Mouse (Mus musculus) neural tube, embryonic 14.5 days (tissue): ENCODE data around the gene Ttc34. TPM values are rescaled to one million over a fixed set of nuclear protein-coding genes. Genes with fewer than 3 reads are reported as not detected.

ENCODE experiments used
- ATAC-seq: fragments of 200-750 bp; cut with Nextera tagmentation; 2 replicates; pipeline ENCODE4 v1.8.0; 2017; ENCODE audit warnings: low read depth, mild to moderate bottlenecking, moderate TSS enrichment, moderate library complexity
- H3K27ac ChIP-seq: fragments of 300-500 bp; sonication (generic); 2 replicates; pipeline ENCODE4 v1.5.1; 2014; ENCODE audit warnings: low read depth, mild to moderate bottlenecking, control low read depth, low read length, moderate library complexity, mixed read lengths
- H3K27me3 ChIP-seq: fragments of 300-500 bp; sonication (generic); 2 replicates; pipeline ENCODE4 v1.6.1; 2014; ENCODE audit warnings: low read length; ENCODE audit not compliant: control insufficient read depth, insufficient read depth
- H3K36me3 ChIP-seq: fragments of 300-500 bp; sonication (generic); 2 replicates; pipeline ENCODE4 v1.6.1; 2014; ENCODE audit warnings: low read length, mixed read lengths; ENCODE audit not compliant: control insufficient read depth, insufficient read depth
- H3K4me1 ChIP-seq: fragments of 300-500 bp; sonication (generic); 2 replicates; pipeline ENCODE4 v1.6.1; 2014; ENCODE audit warnings: low read length; ENCODE audit not compliant: control insufficient read depth, insufficient read depth
- H3K4me2 ChIP-seq: fragments of 300-500 bp; sonication (generic); 2 replicates; pipeline ENCODE4 v1.6.1; 2014; ENCODE audit warnings: mild to moderate bottlenecking, low read depth, low read length, control low read depth
- H3K4me3 ChIP-seq: fragments of 300-500 bp; sonication (generic); 2 replicates; pipeline ENCODE4 v1.5.1; 2014; ENCODE audit warnings: low read depth, low read length, control low read depth, mixed read lengths
- H3K9ac ChIP-seq: fragments of 300-500 bp; sonication (generic); replicated peaks from 2 replicates; pipeline ENCODE4 v1.6.1; 2014; ENCODE audit warnings: low read depth, mild to moderate bottlenecking, control low read depth, low read length, mixed read lengths
- H3K9me3 ChIP-seq: fragments of 300-500 bp; sonication (generic); 2 replicates; pipeline ENCODE4 v1.6.1; 2016; ENCODE audit warnings: low read length; ENCODE audit not compliant: control insufficient read depth
- WGBS: fragments of 180-500 bp; shearing (Covaris S2); extraction: QIAGEN DNeasy Blood & Tissue Kit; methylation state at CpG from one replicate; pipeline ENCODE4 v1.1.7; 2014; 5-methylcytosine and 5-hydroxymethylcytosine counted together
- polyA plus RNA-seq: library from polyadenylated mRNA; unstranded; fragments of >200 nt; fragmentation: Nextera tagmentation; extraction: Ambion mirVana; gene quantifications from 2 replicates; pipeline ENCODE4 v1.2.1, GENCODE M21; 2014

Ttc34 gene
- 1.1 and 1.3 TPM in 2 replicates for polyA plus RNA-seq

DNA sequence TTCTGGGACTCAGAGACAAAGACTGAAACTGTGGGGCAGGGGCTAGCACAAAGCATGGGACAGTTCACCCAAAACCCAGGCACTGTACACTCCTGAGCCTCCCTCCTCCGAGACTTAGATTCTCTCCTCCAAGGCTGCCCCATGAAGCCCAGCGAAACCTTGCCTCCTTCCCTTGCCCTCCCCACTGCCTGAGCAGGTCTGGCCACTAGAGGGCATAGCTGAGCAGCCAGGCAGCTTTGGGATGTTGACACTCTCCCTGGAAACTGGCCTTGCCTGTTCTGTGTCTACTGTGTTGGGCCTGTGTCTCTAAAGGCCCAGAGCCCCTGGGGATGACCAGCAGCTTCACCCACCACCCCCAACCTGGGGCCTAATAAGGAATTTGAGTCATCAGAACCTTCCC lies at the start of gene Ttc34:
TSS of gene Ttc34 (plus strand) at position 290 of the 400 bp plus-strand sequence.
- Histone ChIP-seq H3K4me2 (no peak within 1 kb of the TSS), H3K9me3 (no peaks in the 10 kb centered on the region), H3K4me3 (no peak within 1 kb of the TSS), H3K27me3 (no peaks in the 10 kb centered on the region), H3K9ac (no peak within 1 kb of the TSS), H3K27ac (no peak within 1 kb of the TSS), H3K4me1 (peaks cover 9% of the 10 kb centered on the region; the same call in 1 of the 2 replicates), H3K36me3 (no peaks in the 10 kb centered on the region)
- WGBS, result 68% methylated on average over 2 of the region's 2 CpGs
- no peak for ATAC-seq

DNA sequence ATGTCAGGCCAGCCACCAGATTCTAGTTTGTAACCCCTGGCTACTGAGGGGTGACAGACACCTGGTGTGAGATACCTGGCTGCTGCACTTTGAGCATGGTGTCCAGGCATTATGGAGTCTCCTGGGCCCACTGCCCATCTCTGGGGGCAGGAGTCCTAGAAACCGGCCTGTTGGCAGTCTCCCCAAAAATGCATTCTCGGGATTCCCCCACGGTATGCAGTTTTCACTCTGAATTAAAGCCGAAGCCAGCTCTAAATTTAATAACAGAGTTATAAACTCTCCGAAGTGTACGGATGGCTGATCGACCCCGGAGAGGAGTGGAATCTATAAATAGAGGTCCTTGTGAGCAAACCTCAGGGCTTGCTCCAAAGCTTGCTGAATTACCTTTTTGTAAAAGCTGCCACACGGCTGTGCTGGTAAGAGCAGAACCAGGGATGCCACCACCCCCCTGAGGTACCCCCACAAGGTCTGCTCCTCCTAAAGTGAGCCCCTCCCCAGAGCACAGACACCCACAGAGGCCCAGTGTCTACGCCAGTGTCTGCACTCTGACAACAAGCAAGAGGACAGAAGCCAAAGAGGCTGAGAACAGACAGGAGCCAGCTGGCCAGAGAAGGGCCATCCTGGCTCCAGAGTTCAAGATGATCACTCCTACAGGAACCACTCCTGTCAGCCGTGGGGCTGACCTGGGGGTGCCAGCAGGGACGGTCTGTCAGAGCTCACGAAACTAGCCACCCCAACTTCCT lies 49.1 kb upstream of the Ttc34 start:
- Histone ChIP-seq H3K27me3 (no peaks in the 10 kb centered on the region; the same call in 1 of the 2 replicates), H3K4me1 (no peaks in the 10 kb centered on the region), H3K9ac (no peak overlapping the region), H3K27ac (no peak overlapping the region), H3K36me3 (no peaks in the 10 kb centered on the region), H3K4me3 (no peak overlapping the region), H3K9me3 (no peaks in the 10 kb centered on the region), H3K4me2 (no peak overlapping the region)
- ATAC-seq, result no peak
- WGBS, result 74% methylated on average over 13 of the region's 13 CpGs

DNA sequence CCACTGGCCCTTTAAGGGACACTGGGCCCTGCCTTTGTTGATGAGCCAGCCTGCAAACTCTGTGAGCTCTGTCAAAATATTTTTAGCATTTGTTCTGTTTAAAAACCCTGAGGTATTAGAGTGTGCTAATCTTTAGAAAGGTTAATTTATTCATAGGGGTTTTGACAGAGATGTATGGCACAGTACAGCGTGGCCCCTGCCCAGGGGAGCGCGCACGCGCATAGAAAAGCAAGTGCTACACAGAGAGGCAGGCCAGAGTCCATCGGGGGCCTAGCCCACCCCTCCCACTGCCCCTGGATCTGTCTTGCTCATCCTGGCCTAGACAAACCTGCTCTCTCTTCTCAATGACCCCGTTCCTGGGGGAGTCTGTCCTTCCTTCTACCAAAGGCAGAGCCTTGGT lies 45.4 kb upstream of the Ttc34 start:
- 70% methylated on average over 7 of the region's 7 CpGs for WGBS
- H3K9me3 ChIP-seq, result no peaks in the 10 kb centered on the region
- no peak for ATAC-seq
- no peaks in the 10 kb centered on the region for H3K4me1 ChIP-seq
- no peak overlapping the region for H3K4me2 ChIP-seq
- no peak overlapping the region for H3K4me3 ChIP-seq
- no peak overlapping the region for H3K27ac ChIP-seq
- no peak overlapping the region for H3K9ac ChIP-seq
- H3K27me3 ChIP-seq, result no peaks in the 10 kb centered on the region; the same call in 1 of the 2 replicates
- no peaks in the 10 kb centered on the region for H3K36me3 ChIP-seq

DNA sequence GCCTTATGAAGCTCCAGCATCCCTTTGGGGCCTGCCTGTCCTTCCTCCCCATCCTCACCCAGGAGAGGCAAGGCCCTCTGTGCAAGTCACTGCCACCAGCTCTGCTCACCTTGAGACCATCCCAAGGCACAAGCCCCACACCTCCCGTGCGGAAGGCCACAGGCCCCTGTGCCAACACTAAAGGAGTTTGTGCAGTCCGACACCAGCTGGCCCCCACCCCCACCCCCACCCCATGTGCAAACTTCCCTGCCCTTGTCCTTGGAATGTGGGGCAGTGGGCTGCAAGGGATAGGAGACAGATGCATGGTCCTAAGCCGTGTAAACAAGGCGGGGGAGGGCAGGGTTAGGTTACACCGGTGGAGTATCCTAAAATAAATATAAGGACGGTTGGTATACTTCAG lies 43.8 kb upstream of the Ttc34 start:
- Histone ChIP-seq H3K27me3 (no peaks in the 10 kb centered on the region; the same call in 1 of the 2 replicates), H3K9ac (no peak overlapping the region), H3K4me2 (no peak overlapping the region), H3K4me3 (no peak overlapping the region), H3K4me1 (no peaks in the 10 kb centered on the region), H3K27ac (no peak overlapping the region), H3K9me3 (no peaks in the 10 kb centered on the region), H3K36me3 (no peaks in the 10 kb centered on the region)
- no peak for ATAC-seq
- 87% methylated on average over 7 of the region's 7 CpGs for WGBS

DNA sequence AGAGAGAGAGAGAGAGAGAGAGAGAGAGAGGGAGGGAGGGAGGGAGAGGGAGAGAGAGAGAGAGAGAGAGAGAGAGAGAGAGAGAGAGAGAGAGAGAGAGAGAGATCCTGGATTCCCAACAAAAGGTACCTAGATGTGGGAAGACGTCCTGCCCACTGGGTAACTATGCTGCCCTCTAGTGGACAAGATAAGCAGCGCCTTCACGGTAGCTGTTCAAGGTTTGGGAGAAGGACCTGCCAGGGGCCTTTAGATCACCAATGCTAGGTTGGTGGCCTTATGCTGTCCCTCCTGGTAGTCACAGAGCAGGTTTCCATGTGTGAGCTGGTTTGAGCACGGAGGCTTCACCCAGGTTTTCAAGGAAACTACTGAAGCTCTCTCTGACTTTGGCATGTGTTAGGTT lies 39.4 kb upstream of the Ttc34 start:
- Histone ChIP-seq H3K9ac (no peak overlapping the region), H3K4me3 (no peak overlapping the region), H3K4me1 (peaks cover 7% of the 10 kb centered on the region; the same call in 1 of the 2 replicates), H3K4me2 (no peak overlapping the region), H3K36me3 (no peaks in the 10 kb centered on the region), H3K27me3 (peaks cover 6% of the 10 kb centered on the region), H3K27ac (no peak overlapping the region), H3K9me3 (no peaks in the 10 kb centered on the region)
- no peak for ATAC-seq
- WGBS, result 9% methylated on average over 4 of the region's 4 CpGs

DNA sequence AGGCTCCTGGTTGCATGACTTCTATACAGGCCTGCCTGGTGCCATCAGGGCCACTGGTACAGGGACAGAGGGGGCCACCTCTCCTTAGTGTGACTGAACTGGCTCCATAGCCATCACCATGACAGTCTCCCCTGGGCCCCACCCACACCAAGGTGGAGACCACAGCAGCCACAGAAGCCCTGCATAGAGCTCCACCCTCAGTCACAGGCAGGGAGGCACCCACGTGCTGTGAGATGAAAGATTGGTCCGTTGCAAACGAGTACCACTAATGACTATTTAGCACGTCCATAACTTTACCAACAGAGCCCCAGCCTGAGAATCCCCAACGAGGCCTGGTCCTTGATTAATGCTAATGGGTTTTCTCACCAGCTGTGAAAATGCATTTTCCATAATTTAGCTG lies 36.7 kb upstream of the Ttc34 start:
- H3K9me3 ChIP-seq, result no peaks in the 10 kb centered on the region
- peaks cover 7% of the 10 kb centered on the region; the same call in 1 of the 2 replicates for H3K4me1 ChIP-seq
- H3K4me3 ChIP-seq, result no peak overlapping the region
- peak; percentile 56 for ATAC-seq
- 19% methylated on average over 5 of the region's 5 CpGs for WGBS
- H3K36me3 ChIP-seq, result no peaks in the 10 kb centered on the region
- H3K27me3 ChIP-seq, result peaks cover 6% of the 10 kb centered on the region
- no peak overlapping the region for H3K4me2 ChIP-seq
- H3K9ac ChIP-seq, result no peak overlapping the region
- H3K27ac ChIP-seq, result no peak overlapping the region

DNA sequence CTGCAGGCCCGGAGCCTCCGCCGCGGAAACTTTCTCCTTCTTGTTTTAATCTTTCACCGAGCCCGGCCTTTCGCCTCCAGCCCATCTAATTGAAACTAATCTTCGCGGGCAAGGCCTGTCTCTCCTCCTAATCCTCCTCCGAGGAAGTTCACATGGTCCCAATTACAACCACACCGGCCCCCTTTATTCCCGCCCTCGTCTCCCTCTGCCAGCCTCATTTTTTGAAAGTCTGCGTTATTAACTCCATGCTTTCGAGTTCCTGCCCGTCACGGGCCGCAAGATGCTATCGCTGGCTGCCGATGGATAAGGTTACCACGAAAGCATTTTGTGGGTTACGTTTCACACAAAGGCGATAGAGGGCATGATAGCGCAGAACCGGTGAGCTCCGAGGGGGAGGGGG lies 35.0 kb upstream of the Ttc34 start:
- Histone ChIP-seq H3K27me3 (peaks cover 6% of the 10 kb centered on the region), H3K9me3 (no peaks in the 10 kb centered on the region), H3K9ac (no peak overlapping the region), H3K4me3 (no peak overlapping the region), H3K4me2 (no peak overlapping the region), H3K36me3 (no peaks in the 10 kb centered on the region), H3K27ac (no peak overlapping the region), H3K4me1 (peaks cover 7% of the 10 kb centered on the region; the same call in 1 of the 2 replicates)
- ATAC-seq, result no peak
- 3% methylated on average over 26 of the region's 26 CpGs for WGBS

DNA sequence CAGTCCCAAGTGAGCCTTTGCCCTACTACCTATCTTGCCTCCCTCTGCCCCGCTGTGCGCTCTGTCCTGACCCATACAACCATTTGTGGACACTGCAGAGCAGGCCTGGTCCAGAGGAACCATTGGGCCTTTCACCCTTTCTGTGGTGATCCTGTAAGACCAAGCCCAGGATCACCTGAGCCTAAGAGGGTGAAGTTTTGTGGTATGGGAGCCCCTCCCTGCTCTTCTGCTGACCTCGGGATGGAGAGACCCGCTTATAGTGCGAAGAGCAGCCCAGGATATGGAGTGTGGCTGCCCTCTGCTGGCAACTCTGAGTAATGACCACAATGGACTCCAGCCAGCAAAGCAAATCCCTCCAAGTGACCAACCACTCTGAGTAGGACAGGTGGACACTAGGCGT lies 11.6 kb upstream of the Ttc34 start:
- no peaks in the 10 kb centered on the region for H3K4me1 ChIP-seq
- H3K36me3 ChIP-seq, result no peaks in the 10 kb centered on the region
- H3K4me3 ChIP-seq, result no peak overlapping the region
- no peak overlapping the region for H3K9ac ChIP-seq
- peak; percentile 41; the same call in 1 of the 2 replicates for ATAC-seq
- no peak overlapping the region for H3K27ac ChIP-seq
- H3K9me3 ChIP-seq, result no peaks in the 10 kb centered on the region
- no peak overlapping the region for H3K4me2 ChIP-seq
- WGBS, result 33% methylated on average over 6 of the region's 6 CpGs
- H3K27me3 ChIP-seq, result peaks cover 2% of the 10 kb centered on the region; the same call in 1 of the 2 replicates

DNA sequence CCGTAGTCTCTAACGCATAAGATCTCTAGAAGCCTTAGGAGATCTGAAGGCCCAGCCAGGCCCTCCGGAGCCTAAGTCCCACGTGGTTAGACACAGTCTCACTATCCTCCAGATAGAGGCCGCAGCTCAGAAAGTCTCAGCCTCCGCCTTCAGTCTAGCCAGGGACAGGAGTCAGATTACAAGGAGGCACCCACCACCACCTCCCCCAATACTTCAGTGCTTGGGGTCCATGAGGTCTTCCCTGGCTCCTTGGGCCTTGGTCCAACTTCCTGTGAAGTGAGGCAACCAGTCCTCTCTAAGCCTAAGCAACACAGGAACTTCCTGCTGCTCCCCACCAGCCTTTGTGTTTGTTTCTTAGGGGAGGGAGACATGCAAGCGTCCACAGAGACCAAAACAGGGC lies 11.0 kb upstream of the Ttc34 start:
- Histone ChIP-seq H3K4me2 (no peak overlapping the region), H3K4me1 (no peaks in the 10 kb centered on the region), H3K27ac (no peak overlapping the region), H3K4me3 (no peak overlapping the region), H3K27me3 (peaks cover 2% of the 10 kb centered on the region; the same call in 1 of the 2 replicates), H3K9me3 (no peaks in the 10 kb centered on the region), H3K9ac (no peak overlapping the region), H3K36me3 (no peaks in the 10 kb centered on the region)
- ATAC-seq, result no peak
- WGBS, result 54% methylated on average over 7 of the region's 7 CpGs
